Mouse (Mus musculus) frontal cortex, adult 2 months (tissue): ENCODE measurements around the gene Cds2. TPM values are rescaled to one million over a fixed set of nuclear protein-coding genes. Genes with fewer than 3 reads are reported as not detected.
"Not testable (repeated sequence)": the region's sequence is repeated elsewhere in the genome, so short reads cannot be mapped to it uniquely, and the experiment has no call there.

ENCODE experiments used
- DNase-seq, 2 experiments: peaks; one replicate each; pipeline ENCODE4 v3.0.0; 2022; ENCODE audit warnings: low spot score in 1 of 2; ENCODE audit errors: extremely low spot score in 1 of 2
- polyA plus RNA-seq: library from polyadenylated mRNA; depleted of rRNA; stranded (reverse); fragments of >200 nt; gene quantifications from 2 replicates; pipeline ENCODE4 v1.2.3, GENCODE M21; 2012; rRNA removed

The Cds2 gene
- polyA plus RNA-seq: 152 and 158 TPM in 2 replicates

- peak; percentile 98 to 100 for DNase-seq
Measured at GRCm38 (mm10) chr2:132262879-132263398, at the start of gene Cds2. Cds2 (plus strand) TSS chr2:132263148.

DNA sequence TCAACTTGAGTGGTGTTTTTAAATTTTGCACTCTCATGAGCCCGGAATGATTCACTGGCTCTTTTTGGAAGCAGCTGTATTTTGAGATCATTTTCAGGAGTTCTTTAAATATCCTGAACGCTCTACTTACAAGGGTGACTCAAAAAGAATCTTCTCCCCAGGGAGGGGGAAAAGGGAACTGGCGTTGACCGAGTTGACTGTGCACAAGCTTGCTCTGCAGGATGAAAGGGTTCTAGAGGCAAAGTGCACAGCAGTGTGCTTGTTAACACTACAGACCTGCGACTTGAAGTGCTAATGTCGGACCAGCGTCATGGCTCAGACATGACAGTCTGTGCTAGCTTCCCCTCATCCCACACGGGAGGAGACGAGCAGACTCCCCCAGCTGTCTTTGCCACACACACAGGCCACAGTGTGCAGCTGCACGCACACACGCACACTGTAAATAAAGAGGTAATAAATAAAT lies 41.3 kb upstream of the Cds2 start:
- peak; percentile 60 to 71 for DNase-seq

DNA sequence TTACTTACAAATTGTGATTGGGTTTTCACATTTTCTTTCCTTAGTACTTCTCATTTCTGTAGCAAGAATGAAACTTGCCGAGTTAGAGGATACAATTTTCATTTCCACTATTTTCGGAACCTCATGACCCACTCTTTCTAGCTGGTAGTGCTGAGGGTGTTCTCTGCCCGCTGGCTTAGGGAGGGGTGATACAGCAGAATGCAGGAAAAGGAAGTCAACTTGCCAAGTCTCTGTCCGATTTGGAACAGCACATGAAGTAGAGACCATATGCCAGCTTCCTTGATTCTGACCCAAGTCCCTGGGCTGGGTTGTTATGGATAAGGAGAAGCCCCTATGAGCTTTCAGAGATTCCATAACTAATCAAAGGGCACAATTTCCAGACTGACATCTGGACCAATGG lies 38.6 kb upstream of the Cds2 start:
- DNase-seq: peak in 1 of 2 experiments; percentile 25

DNA sequence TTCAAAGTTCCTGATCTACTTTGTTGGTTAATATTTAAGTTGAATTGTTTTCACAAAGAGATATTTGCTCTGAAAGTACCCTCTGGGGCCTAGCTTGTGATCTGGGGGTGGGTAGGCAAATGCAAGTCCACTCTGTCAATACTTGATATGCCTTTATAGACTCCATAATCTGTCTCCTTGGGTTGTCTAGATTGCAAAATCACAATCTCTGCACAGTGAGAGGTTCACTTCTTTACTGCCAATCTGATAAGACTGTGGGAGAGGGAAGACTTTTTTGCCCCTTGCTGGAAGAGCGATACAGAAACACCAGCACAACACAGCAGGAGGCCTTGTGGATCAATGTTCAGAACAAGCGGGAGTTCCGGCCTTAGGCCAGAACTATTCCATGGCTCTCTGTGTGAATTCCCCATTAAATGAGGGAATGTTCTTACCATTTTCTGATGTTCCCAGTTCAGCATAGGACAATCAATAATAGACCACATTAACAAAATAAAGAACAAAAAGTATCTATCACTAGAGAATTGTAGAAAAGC lies 30.5 kb upstream of the Cds2 start:
- no peak for DNase-seq

DNA sequence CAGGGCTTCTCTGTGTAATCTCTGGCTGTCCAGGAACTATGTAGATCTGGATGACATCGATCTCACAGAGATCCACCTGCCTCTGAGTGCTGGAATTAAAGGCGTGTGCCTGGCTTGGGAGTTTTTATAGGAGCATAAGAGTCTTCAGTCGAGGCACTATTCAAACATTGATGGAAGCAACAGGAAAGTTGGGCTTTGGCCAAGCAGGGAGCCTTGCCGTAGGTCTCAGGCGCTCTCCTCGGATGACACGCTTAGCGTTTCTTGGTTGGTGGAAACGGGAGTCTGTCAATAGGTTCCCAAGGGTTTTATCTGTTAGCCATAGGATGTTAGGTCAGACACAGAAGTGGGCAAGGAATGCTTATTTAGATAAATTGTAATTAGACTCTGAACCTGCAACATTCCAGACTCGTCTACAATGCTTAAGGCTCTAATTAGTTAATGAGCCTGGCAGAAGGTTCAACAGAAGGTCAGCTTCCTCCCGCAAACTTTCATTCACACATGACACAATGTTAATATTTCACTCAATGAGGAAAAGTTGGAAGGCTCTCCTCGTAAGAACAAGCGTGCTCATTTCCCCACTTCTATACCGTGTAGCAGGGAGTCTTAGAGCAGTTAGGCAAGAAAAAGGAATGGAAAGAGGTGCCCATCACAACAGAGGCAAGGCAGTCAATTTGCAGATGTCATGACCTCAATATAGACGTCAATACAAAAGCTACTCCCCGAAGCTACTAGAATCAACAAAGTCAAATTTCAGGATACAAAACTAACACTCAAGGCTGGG lies 28.8 kb upstream of the Cds2 start:
- no peak for DNase-seq

GRCm38 (mm10) chr2:132235291-132235690 lies 27.7 kb upstream of the Cds2 start:
- no peak for DNase-seq

DNA sequence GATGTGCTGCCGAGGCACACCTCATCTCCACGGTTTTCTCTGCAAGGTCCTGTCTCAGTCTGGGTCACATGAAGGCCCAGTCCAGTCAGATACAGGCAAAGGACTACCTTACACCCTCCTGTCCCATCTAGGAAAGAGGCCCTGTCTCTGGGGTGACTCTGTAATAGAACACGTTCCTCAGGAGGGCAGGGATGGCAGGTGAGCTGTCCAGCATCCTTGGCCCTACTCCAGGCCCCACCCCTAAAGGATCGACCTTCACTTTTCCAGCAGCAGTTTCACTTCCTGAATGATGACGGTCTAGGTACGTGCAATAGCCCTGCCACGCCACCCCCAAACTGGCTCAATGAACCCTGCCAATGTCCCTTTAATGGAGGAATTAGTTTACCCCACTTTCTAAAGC lies 27.0 kb upstream of the Cds2 start:
- no peak for DNase-seq

DNA sequence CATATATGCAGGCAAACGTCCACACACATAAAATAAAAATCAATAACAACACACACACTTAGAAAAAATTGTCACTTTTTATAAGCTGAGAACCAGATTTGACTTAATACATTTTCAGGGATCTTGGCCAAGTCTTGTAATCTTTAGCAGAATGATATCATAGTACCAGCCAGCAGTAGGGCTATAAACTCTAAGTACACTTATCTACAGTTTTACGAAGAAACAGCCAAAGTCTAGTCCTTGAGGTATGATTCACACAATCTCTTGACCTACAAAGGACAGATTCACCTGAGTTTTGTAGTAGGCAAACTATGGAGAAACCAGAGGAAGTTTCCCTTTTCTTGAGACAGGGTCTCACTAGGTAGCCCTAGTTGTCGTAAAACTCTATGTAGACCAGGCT lies 23.5 kb upstream of the Cds2 start:
- not testable (repeated sequence) for DNase-seq

DNA sequence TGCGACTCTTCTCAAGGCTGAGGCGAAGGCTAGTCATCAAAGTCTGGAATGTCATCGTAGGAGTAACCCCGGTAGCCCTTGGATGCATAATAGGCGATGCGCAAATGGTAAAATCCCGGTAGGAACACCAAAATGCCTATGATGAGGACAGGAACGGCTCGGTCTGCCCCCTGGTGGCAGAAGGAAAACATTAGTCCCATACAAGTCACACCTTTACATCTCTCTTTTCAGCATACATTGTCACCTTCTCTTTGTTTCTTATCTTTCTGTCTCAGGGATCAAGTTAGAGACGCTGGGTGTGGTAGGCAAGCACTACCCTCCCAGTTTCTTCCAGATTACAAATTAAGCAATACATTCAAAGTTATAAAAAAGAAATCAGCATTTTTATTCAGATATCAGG lies 22.5 kb upstream of the Cds2 start:
- DNase-seq: peak in 1 of 2 experiments; percentile 84

- DNase-seq: no peak
Measured at GRCm38 (mm10) chr2:132243370-132243769, 19.6 kb upstream of the Cds2 start.

DNA sequence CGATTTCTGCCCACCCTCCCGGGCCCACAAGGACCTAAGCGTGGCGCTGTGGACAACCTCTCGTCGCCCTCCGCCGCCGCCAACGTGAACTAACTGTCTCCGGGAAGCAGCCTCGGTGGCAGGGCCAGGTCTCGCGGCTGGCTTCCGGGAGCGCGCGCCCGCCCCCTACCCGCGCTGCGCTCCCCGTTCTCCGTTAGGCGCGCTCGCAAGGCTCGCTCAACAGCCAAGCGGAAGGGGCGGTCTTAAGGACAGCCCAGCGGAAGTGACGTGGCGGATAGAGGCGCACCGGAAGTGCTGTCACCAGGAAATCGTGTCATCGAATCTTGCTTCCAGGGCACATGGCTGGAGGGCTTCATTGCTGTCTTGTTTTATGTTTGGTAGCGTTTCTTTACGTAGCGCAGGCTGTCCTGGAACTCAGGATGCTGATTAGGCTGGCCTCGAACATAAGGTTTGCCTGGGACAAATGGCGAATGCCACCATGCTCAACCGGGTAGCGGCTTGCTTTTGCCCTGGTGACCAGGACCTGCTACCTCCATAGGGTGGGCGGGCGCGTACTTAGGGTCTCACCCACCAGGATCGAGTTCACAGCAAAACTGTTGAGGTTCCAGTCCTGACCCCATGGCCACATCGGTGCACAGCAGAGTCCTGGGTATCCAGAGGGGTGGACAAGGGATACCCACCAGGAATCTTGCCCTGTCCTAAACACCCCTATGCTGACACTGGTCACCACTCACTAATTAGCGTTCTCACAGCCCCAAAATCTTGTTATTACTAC lies 15.2 kb upstream of the Cds2 start, which contains the start of gene Tmem230:
Tmem230 (minus strand) TSS at position 269 of the 775 bp plus-strand sequence.
- peak; percentile 93 to 97 for DNase-seq

- no peak for DNase-seq
Measured at GRCm38 (mm10) chr2:132251911-132252310, 11.0 kb upstream of the Cds2 start.

GRCm38 (mm10) chr2:132252542-132253528 lies 10.1 kb upstream of the Cds2 start, which contains the start of gene Pcna:
Pcna (minus strand) TSS chr2:132253314.
- peak; percentile 93 to 96 for DNase-seq

GRCm38 (mm10) chr2:132253603-132254002 lies 9.3 kb upstream of the Cds2 start:
- no peak for DNase-seq

DNA sequence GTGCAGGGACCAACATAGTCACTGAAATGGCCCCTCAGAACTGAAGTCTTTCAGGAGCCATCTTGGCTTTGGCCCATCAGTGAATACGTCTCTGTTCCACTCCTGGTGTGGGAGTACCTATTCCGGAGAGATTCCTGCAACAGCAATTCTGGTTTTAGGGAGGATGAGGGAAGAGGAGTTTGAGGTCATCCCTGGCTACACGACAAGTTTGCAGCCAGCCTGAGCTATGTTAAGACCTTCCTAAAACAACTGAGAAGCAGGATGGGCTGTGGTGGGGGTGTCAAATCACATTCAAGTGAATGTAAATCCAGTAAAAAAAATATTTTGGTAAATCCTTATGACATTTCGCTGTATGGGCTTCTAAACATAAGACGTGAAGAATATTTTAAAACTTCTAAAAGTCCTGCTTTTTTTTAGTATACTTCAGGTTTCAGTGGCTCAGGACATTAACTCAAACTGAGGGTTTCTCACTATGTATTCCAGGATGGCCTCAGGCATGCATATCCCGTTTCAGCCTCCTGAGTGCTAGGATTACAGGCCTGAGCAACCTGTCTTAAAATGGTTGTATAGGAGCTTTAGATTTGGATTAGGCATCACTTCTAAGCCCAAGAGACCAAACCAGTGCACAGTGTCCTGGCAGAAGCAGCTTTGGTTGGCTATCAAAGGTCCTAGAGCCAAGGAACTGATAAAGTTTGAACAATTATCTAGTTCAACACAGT lies 5.4 kb upstream of the Cds2 start:
- DNase-seq: no peak

GRCm38 (mm10) chr2:132260601-132261000 lies 2.3 kb upstream of the Cds2 start:
- no peak for DNase-seq

DNA sequence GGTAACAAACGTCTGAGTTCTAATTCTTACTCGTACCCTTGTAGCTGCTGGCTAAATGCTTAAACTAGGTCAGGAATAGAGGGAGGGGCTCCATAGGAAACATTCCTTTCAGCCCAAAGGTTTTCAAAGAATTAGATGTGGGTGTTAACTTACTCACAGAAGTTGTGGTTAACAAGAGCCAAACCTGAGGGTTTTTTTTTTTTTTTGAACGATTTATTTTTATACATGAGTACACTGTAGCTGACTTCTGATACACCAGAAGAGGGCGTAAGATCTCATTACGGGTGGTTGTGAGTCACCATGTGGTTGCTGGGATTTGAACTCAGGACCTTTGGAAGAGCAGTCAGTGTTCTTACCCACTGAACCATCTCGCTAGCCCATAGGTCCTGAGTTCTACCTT lies 773 bp upstream of the Cds2 start:
- DNase-seq: no peak

GRCm38 (mm10) chr2:132263421-132264265 lies 695 bp downstream of the Cds2 start:
- peak in 1 of 2 experiments; percentile 56 for DNase-seq
